Mouse (Mus musculus): ENCODE results near the gene Kcne4. TPM values are rescaled to one million over a fixed set of nuclear protein-coding genes. Genes with fewer than 3 reads are reported as not detected.

Kcne4 gene
- polyA plus RNA-seq, 1 experiment from 2014 or later = 6.6 TPM

DNA sequence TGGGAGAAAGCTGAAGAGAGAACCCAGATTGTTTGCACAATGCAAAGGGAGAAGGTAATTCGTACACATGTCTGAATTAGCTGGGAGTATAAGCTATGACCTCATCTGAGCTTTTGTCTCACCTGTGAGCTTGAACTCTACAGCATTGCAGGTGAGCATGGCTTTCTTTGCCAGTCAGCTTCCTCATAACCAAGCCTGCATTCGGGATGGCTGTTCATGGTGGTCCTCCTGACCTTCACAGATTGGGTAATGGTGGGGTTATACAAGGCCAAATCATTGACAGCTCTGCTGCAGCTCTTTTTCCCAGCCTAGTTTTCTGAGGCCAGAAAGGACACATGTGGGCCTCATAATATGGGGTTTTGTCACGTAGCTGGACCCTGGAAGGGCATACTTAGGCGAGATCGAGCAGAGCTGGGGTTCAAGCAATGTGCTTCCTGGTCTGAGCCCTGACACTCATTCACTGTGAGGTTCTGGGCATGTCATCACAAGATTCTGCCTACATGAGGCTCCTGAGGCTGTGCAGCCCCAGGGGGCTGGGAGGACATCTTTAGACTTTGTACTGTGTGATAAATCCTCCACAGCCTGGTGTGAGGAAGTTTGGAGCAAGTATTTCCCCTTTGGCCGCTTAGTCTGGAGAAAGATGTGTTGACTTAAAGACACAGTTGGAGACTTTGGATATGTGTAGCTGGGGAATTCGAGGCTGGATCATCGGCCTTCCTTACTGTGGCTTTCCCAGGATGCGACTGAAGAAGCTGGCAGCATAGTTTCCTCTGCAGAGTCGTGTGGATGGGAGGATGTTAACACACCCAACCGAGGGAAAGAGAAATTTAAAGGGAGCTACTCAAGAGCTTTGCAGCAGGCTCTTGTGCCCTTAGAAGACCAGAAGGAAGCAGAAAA lies 2.3 kb downstream of the Kcne4 start:
- Histone ChIP-seq H3K27ac (ENCODE audit: low read length) (peak overlapping the region; percentile 86), H3K4me3 (ENCODE audit: low read depth, low read length) (no peak overlapping the region), H3K27me3 (ENCODE audit: control insufficient read depth, insufficient read depth, low read length) (no peaks in the 10 kb centered on the region), H3K4me2 (replicated peaks; ENCODE audit: low read depth, low read length) (peak overlapping the region; percentile 23; the same call in 1 of the 2 replicates), H3K9ac (replicated peaks; ENCODE audit: low read depth, low read length) (no peak overlapping the region), H3K4me1 (ENCODE audit: control insufficient read depth, insufficient read depth, low read length) (peaks cover 33% of the 10 kb centered on the region), H3K9me3 (ENCODE audit: control insufficient read depth, low read depth, low read length) (no peaks in the 10 kb centered on the region), H3K36me3 (ENCODE audit: control insufficient read depth, insufficient read depth, low read length) (no peaks in the 10 kb centered on the region)
- ATAC-seq (ENCODE audit: insufficient number of reproducible peaks, insufficient read depth, low FRiP score, low read depth) = no peak
- WGBS = 51% methylated on average over 11 of the region's 11 CpGs

DNA sequence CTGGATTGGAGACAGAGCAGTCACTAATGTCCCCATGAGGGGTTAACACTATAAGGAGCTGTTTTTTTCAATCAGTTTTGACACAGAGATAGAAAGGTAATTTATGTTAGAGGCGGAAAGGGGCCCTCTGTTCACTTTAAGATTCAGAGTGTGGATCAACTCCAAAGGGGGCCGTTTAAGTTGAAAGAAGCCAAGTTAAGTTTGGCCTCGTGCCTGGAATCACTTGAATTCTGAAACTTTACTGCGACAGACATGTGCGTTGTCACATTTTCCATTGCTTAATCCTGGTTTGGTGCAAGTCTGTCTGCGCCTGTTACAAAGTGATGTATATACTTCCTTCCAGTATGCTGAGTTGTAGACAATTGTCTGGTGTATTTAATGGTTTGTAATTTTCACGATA lies 3.0 kb downstream of the Kcne4 start:
- H3K4me3 ChIP-seq (ENCODE audit: low read depth, low read length) = no peak overlapping the region
- H3K27me3 ChIP-seq (ENCODE audit: control insufficient read depth, insufficient read depth, low read length) = no peaks in the 10 kb centered on the region
- peak overlapping the region; percentile 86 for H3K27ac ChIP-seq (ENCODE audit: low read length)
- peaks cover 33% of the 10 kb centered on the region for H3K4me1 ChIP-seq (ENCODE audit: control insufficient read depth, insufficient read depth, low read length)
- no peak overlapping the region for H3K9ac ChIP-seq (replicated peaks; ENCODE audit: low read depth, low read length)
- no peaks in the 10 kb centered on the region for H3K9me3 ChIP-seq (ENCODE audit: control insufficient read depth, low read depth, low read length)
- 0 out of 2 replicates have a peak overlapping the region, but pooled peaks have one; percentile 23 for H3K4me2 ChIP-seq (replicated peaks; ENCODE audit: low read depth, low read length)
- 25% methylated on average over 7 of the region's 7 CpGs for WGBS
- no peaks in the 10 kb centered on the region for H3K36me3 ChIP-seq (ENCODE audit: control insufficient read depth, insufficient read depth, low read length)
- no peak; the same call in 1 of the 2 replicates for ATAC-seq (ENCODE audit: insufficient number of reproducible peaks, insufficient read depth, low FRiP score, low read depth)

GRCm38 (mm10) chr1:78820176-78820575 lies 3.6 kb downstream of the Kcne4 start:
- Histone ChIP-seq H3K9me3 (ENCODE audit: control insufficient read depth, low read depth, low read length) (no peaks in the 10 kb centered on the region), H3K27ac (ENCODE audit: low read length) (peak overlapping the region; percentile 86), H3K9ac (replicated peaks; ENCODE audit: low read depth, low read length) (no peak overlapping the region), H3K4me3 (ENCODE audit: low read depth, low read length) (no peak overlapping the region), H3K4me2 (replicated peaks; ENCODE audit: low read depth, low read length) (0 out of 2 replicates have a peak overlapping the region, but pooled peaks have one; percentile 0), H3K36me3 (ENCODE audit: control insufficient read depth, insufficient read depth, low read length) (no peaks in the 10 kb centered on the region), H3K4me1 (ENCODE audit: control insufficient read depth, insufficient read depth, low read length) (peaks cover 31% of the 10 kb centered on the region), H3K27me3 (ENCODE audit: control insufficient read depth, insufficient read depth, low read length) (no peaks in the 10 kb centered on the region)
- ATAC-seq (ENCODE audit: insufficient number of reproducible peaks, insufficient read depth, low FRiP score, low read depth) = no peak
- WGBS = 57% methylated on average over 8 of the region's 8 CpGs

DNA sequence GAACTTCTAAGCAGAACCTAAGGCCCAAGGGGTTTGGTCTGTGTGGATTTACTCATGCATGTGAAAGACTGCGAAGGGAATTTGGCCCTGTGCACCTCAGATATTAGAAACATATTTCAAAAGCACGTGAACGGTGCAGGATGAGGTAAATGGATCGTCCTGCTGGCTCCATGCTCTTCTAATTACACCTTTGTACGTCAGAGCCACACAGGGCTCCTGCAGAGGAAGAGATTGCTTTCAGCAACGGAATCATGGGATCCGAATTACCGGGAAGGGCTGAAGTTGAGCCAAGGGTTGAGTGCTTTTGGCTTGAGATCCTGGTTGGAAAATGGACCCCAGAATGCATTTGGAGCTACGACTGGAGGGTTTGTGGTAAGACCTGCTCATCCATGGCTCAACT lies 4.6 kb downstream of the Kcne4 start:
- H3K36me3 ChIP-seq (ENCODE audit: control insufficient read depth, insufficient read depth, low read length) = no peaks in the 10 kb centered on the region
- 54% methylated on average over 9 of the region's 9 CpGs for WGBS
- no peak for ATAC-seq (ENCODE audit: insufficient number of reproducible peaks, insufficient read depth, low FRiP score, low read depth)
- H3K9ac ChIP-seq (replicated peaks; ENCODE audit: low read depth, low read length) = no peak overlapping the region
- no peaks in the 10 kb centered on the region for H3K9me3 ChIP-seq (ENCODE audit: control insufficient read depth, low read depth, low read length)
- H3K4me1 ChIP-seq (ENCODE audit: control insufficient read depth, insufficient read depth, low read length) = peaks cover 28% of the 10 kb centered on the region
- H3K4me2 ChIP-seq (replicated peaks; ENCODE audit: low read depth, low read length) = no peak overlapping the region
- no peak overlapping the region for H3K27ac ChIP-seq (ENCODE audit: low read length)
- no peak overlapping the region for H3K4me3 ChIP-seq (ENCODE audit: low read depth, low read length)
- no peaks in the 10 kb centered on the region for H3K27me3 ChIP-seq (ENCODE audit: control insufficient read depth, insufficient read depth, low read length)

DNA sequence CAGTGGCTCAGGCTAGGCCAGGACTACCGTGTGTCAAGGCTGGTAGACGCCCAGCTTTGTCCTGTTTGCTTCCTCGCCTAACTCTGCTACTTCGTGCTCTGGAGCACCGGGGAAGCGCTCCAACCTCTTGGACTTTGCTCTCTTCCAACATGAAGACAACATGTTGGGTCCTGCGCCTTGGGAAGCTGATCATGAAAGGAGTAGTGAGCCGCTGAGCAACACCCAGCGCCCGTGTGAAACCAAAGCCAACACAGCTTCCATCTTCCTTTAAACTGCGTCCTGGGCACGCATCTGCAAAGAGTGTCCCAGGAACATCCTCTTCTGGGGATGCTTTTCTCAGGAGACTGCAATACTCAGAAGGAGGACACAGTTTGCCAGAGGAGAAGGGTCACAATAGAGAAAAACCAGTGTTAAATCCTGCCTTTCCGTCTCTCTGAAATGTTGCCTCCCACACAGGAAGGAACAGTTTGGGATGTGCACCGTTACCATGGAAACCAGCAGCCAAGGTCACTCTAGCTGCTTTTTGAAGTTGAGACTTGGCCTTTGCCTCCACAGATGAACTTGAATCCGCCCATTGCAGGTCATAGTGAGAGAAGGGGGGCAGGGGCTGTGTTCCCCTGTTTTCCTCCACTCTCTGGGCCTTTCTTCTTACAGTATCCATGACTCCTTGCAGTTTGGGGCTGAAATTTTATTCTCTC lies 5.3 kb downstream of the Kcne4 start:
- no peak for ATAC-seq (ENCODE audit: insufficient number of reproducible peaks, insufficient read depth, low FRiP score, low read depth)

DNA sequence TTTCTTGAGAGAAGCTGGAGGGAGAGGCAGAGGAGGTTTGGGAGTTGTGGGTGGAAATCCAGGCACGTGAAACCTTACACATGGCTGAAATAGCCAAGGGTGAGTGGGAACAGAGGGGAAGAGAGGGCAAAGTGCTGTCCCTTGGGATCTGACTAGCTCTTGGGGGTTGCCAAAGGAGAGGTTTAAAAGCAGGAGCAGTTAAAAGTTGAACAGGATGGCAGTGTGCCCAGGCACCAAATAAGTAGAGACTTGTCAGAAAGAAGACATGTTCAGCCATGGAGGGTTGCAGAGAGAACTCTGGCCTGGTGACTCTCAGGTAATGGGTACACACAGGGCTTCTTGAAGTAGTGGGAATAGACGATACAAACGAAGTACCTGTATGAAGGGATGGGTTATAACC lies 8.7 kb downstream of the Kcne4 start:
- H3K4me2 ChIP-seq (replicated peaks; ENCODE audit: low read depth, low read length) = no peak overlapping the region
- no peaks in the 10 kb centered on the region for H3K36me3 ChIP-seq (ENCODE audit: control insufficient read depth, insufficient read depth, low read length)
- H3K27ac ChIP-seq (ENCODE audit: low read length) = no peak overlapping the region
- H3K27me3 ChIP-seq (ENCODE audit: control insufficient read depth, insufficient read depth, low read length) = no peaks in the 10 kb centered on the region
- no peak for ATAC-seq (ENCODE audit: insufficient number of reproducible peaks, insufficient read depth, low FRiP score, low read depth)
- no peak overlapping the region for H3K9ac ChIP-seq (replicated peaks; ENCODE audit: low read depth, low read length)
- H3K9me3 ChIP-seq (ENCODE audit: control insufficient read depth, low read depth, low read length) = no peaks in the 10 kb centered on the region
- no peak overlapping the region for H3K4me3 ChIP-seq (ENCODE audit: low read depth, low read length)
- 73% methylated on average over 3 of the region's 3 CpGs for WGBS
- H3K4me1 ChIP-seq (ENCODE audit: control insufficient read depth, insufficient read depth, low read length) = peaks cover 8% of the 10 kb centered on the region; the same call in 1 of the 2 replicates

More for the DNA sequence above, 5.3 kb downstream of the Kcne4 start:
- Histone ChIP-seq H3K4me3 (ENCODE audit: low read depth, low read length) (no peak overlapping the region), H3K4me1 (ENCODE audit: control insufficient read depth, insufficient read depth, low read length) (peaks cover 28% of the 10 kb centered on the region), H3K9ac (replicated peaks; ENCODE audit: low read depth, low read length) (no peak overlapping the region), H3K36me3 (ENCODE audit: control insufficient read depth, insufficient read depth, low read length) (no peaks in the 10 kb centered on the region), H3K4me2 (replicated peaks; ENCODE audit: low read depth, low read length) (no peak overlapping the region), H3K27ac (ENCODE audit: low read length) (no peak overlapping the region), H3K9me3 (ENCODE audit: control insufficient read depth, low read depth, low read length) (no peaks in the 10 kb centered on the region), H3K27me3 (ENCODE audit: control insufficient read depth, insufficient read depth, low read length) (no peaks in the 10 kb centered on the region)
- 86% methylated on average over 15 of the region's 15 CpGs for WGBS

GRCm38 (mm10) chr1:78838468-78838867 lies 21.9 kb downstream of the Kcne4 start:
- H3K4me3 ChIP-seq (ENCODE audit: low read depth, low read length) = no peak overlapping the region
- no peak for ATAC-seq (ENCODE audit: insufficient number of reproducible peaks, insufficient read depth, low FRiP score, low read depth)
- 81% methylated on average over 3 of the region's 3 CpGs for WGBS
- H3K27me3 ChIP-seq (ENCODE audit: control insufficient read depth, insufficient read depth, low read length) = no peaks in the 10 kb centered on the region
- H3K4me2 ChIP-seq (replicated peaks; ENCODE audit: low read depth, low read length) = no peak overlapping the region
- H3K9ac ChIP-seq (replicated peaks; ENCODE audit: low read depth, low read length) = no peak overlapping the region
- no peaks in the 10 kb centered on the region for H3K36me3 ChIP-seq (ENCODE audit: control insufficient read depth, insufficient read depth, low read length)
- H3K9me3 ChIP-seq (ENCODE audit: control insufficient read depth, low read depth, low read length) = no peaks in the 10 kb centered on the region
- H3K27ac ChIP-seq (ENCODE audit: low read length) = no peak overlapping the region
- H3K4me1 ChIP-seq (ENCODE audit: control insufficient read depth, insufficient read depth, low read length) = no peaks in the 10 kb centered on the region

DNA sequence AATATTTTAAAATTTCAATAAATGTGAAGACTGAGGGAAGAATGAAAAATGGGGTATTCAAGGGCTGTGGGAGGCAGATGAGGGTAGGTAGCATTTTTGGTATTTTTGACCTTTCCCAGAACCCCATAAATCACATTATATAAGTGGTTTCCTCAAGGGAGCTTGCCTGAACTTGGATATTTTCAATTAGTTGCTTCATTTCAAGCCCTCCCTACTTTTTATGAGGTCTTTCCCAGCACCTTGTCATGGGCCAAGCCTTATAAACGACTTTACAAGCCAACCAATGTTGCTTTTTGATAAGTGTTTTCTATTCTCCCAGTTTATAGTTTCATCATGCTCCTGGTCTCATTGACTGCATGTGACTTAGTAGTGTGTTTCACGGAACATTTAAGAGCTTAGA lies 24.2 kb downstream of the Kcne4 start:
- Histone ChIP-seq H3K27me3 (ENCODE audit: control insufficient read depth, insufficient read depth, low read length) (no peaks in the 10 kb centered on the region), H3K27ac (ENCODE audit: low read length) (no peak overlapping the region), H3K4me1 (ENCODE audit: control insufficient read depth, insufficient read depth, low read length) (no peaks in the 10 kb centered on the region), H3K4me2 (replicated peaks; ENCODE audit: low read depth, low read length) (no peak overlapping the region), H3K9ac (replicated peaks; ENCODE audit: low read depth, low read length) (no peak overlapping the region), H3K9me3 (ENCODE audit: control insufficient read depth, low read depth, low read length) (no peaks in the 10 kb centered on the region), H3K36me3 (ENCODE audit: control insufficient read depth, insufficient read depth, low read length) (no peaks in the 10 kb centered on the region), H3K4me3 (ENCODE audit: low read depth, low read length) (no peak overlapping the region)
- no peak for ATAC-seq (ENCODE audit: insufficient number of reproducible peaks, insufficient read depth, low FRiP score, low read depth)
- WGBS = 62% methylated on average over 2 of the region's 2 CpGs

Measured in stomach, embryonic 14.5 days (tissue).